Mouse (Mus musculus) midbrain, embryonic 13.5 days (tissue): ENCODE measurements around the gene Chsy1. TPM values are rescaled to one million over a fixed set of nuclear protein-coding genes. Genes with fewer than 3 reads are reported as not detected.

Experiments used
- ATAC-seq: fragments of 200-750 bp; cut with Nextera tagmentation; 2 replicates; pipeline ENCODE4 v1.8.0; 2017; ENCODE audit warnings: mild to moderate bottlenecking, moderate TSS enrichment, moderate library complexity
- H3K27ac ChIP-seq: fragments of 300-500 bp; sonication (generic); 2 replicates; pipeline ENCODE4 v1.5.1; 2015; ENCODE audit warnings: inconsistent platforms, mild to moderate bottlenecking, moderate library complexity
- H3K27me3 ChIP-seq: fragments of 300-500 bp; sonication (generic); 2 replicates; pipeline ENCODE4 v1.6.1; 2015; ENCODE audit warnings: mild to moderate bottlenecking, inconsistent platforms
- H3K36me3 ChIP-seq: fragments of 300-500 bp; sonication (generic); 2 replicates; pipeline ENCODE4 v1.6.1; 2015; ENCODE audit warnings: mild to moderate bottlenecking, inconsistent platforms
- H3K4me1 ChIP-seq: fragments of 300-500 bp; sonication (generic); replicated peaks from 2 replicates; pipeline ENCODE4 v1.6.1; 2015; ENCODE audit warnings: inconsistent platforms
- H3K4me2 ChIP-seq: fragments of 300-500 bp; sonication (generic); replicated peaks from 2 replicates; pipeline ENCODE4 v1.6.1; 2015; ENCODE audit warnings: moderate library complexity, mild to moderate bottlenecking, inconsistent platforms
- H3K4me3 ChIP-seq: fragments of 300-500 bp; sonication (generic); replicated peaks from 2 replicates; pipeline ENCODE4 v1.5.1; 2015; ENCODE audit warnings: mild to moderate bottlenecking, inconsistent platforms
- H3K9ac ChIP-seq: fragments of 300-500 bp; sonication (generic); replicated peaks from 2 replicates; pipeline ENCODE4 v1.6.1; 2015; ENCODE audit warnings: mild to moderate bottlenecking, inconsistent platforms
- H3K9me3 ChIP-seq: fragments of 300-500 bp; sonication (generic); 2 replicates; pipeline ENCODE4 v1.6.1; 2016; ENCODE audit warnings: mild to moderate bottlenecking, inconsistent platforms
- WGBS: fragments of 180-500 bp; shearing (Covaris S2); methylation state at CpG from one replicate; pipeline ENCODE4 v1.1.7; 2015; 5-methylcytosine and 5-hydroxymethylcytosine counted together
- polyA plus RNA-seq: library from polyadenylated mRNA; unstranded; fragments of >200 nt; fragmentation: Nextera tagmentation; extraction: Ambion mirVana; gene quantifications from 2 replicates; pipeline ENCODE4 v1.2.1, GENCODE M21; 2015

Chsy1 gene
- polyA plus RNA-seq, 1 experiment from 2014 or later: 11.1 TPM

DNA sequence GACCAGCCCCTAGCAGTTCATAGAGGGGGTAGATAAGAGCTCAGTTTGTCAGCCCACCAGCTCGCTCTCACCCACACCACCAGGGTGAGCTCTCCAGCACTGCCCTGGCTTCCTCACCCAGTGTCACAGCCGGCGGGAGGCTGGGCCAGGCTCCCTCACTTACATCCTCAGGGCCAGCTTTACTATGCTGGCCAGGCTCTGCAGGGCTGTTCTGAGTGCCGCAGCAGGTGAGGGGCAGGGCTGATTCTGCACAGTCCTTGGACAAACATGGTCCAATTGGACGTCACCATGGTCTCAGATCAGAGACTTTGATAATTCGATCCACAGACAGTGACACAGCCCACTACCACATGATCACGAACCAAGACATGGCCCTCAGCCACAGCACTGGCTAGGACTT is 17.8 kb upstream of the Chsy1 start:
- H3K4me3 ChIP-seq: no peak overlapping the region
- H3K27me3 ChIP-seq: no peaks in the 10 kb centered on the region
- no peak overlapping the region for H3K27ac ChIP-seq
- peaks cover 66% of the 10 kb centered on the region for H3K36me3 ChIP-seq
- H3K4me1 ChIP-seq: no peaks in the 10 kb centered on the region
- no peak overlapping the region for H3K9ac ChIP-seq
- H3K9me3 ChIP-seq: no peaks in the 10 kb centered on the region
- ATAC-seq: peak; percentile 37; the same call in 1 of the 2 replicates
- no peak overlapping the region for H3K4me2 ChIP-seq
- 89% methylated on average over 7 of the region's 7 CpGs for WGBS

DNA sequence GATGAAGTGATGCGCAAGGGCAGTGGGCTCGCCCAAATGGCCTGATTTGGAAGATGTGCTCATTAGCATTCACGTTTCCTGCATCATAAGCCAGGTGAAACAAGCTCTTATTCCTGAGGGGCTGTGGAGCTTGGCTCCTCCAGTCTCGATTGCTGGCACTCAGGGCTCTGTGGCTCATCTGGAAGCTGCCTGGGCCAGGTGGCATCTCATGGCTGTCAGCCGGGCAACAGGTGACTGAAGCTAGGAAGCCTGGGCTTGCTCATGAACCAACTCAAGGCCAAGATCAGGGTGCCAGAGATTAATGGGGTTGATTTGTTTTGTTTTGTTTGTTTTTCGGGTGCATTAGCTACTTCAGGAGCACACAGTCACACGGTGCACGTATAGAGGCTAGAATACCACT is 16.7 kb upstream of the Chsy1 start:
- ATAC-seq: no peak
- H3K4me2 ChIP-seq: no peak overlapping the region
- no peaks in the 10 kb centered on the region for H3K27me3 ChIP-seq
- H3K4me1 ChIP-seq: no peaks in the 10 kb centered on the region
- no peak overlapping the region for H3K4me3 ChIP-seq
- H3K36me3 ChIP-seq: peaks cover 55% of the 10 kb centered on the region
- H3K9me3 ChIP-seq: no peaks in the 10 kb centered on the region
- 88% methylated on average over 8 of the region's 8 CpGs for WGBS
- H3K27ac ChIP-seq: no peak overlapping the region
- H3K9ac ChIP-seq: no peak overlapping the region

DNA sequence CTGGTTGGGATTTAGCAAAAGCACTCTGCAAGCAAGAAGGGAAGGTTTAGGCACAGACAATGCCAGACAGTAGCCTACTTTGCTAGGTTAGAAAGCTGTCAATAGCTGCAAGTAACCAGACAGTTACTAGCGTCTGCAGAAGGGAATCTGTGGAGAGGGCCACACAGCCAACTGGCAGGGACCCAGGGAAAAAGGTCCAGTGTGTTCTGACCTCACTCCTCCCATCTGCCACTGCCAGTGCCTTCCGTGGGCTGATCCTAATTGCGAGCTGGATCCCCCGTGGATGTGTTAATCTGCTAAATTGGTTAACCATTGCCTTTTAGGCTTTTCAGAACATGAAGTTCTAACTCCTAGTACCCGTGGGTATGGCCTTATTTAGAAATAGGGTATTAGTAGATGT is 15.2 kb upstream of the Chsy1 start:
- H3K9me3 ChIP-seq: no peaks in the 10 kb centered on the region
- 75% methylated on average over 5 of the region's 5 CpGs for WGBS
- no peaks in the 10 kb centered on the region for H3K27me3 ChIP-seq
- no peak overlapping the region for H3K4me2 ChIP-seq
- no peak overlapping the region for H3K4me3 ChIP-seq
- H3K27ac ChIP-seq: no peak overlapping the region
- no peak for ATAC-seq
- H3K36me3 ChIP-seq: peaks cover 41% of the 10 kb centered on the region
- no peak overlapping the region for H3K9ac ChIP-seq
- no peaks in the 10 kb centered on the region for H3K4me1 ChIP-seq

DNA sequence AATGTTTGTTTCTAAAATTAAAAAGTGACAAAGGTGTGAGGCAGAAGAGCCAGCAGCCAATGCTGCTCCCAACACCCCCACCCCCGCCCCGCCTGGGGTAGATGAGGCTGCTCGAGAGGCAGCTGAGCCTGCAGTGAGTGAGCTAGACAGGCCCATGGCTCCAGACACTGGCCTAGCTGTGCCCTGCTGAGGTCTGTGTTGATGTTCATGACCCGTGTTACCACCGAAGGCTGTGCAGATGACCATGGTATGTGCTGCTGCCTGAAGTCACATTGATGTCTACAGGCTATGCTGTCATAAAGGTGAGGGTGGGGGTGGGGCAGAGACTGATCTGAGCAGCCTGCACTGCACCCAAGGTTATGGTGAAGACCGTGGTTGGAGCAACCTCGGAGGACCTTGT is 10.5 kb upstream of the Chsy1 start:
- Histone ChIP-seq H3K4me3 (no peak overlapping the region), H3K4me2 (no peak overlapping the region), H3K27me3 (no peaks in the 10 kb centered on the region), H3K27ac (no peak overlapping the region), H3K4me1 (no peaks in the 10 kb centered on the region), H3K36me3 (0 out of 2 replicates have a peak, but pooled peaks cover under 1% of the 10 kb centered on the region), H3K9ac (no peak overlapping the region), H3K9me3 (no peaks in the 10 kb centered on the region)
- WGBS: 83% methylated on average over 7 of the region's 7 CpGs
- peak; percentile 20; the same call in 1 of the 2 replicates for ATAC-seq

DNA sequence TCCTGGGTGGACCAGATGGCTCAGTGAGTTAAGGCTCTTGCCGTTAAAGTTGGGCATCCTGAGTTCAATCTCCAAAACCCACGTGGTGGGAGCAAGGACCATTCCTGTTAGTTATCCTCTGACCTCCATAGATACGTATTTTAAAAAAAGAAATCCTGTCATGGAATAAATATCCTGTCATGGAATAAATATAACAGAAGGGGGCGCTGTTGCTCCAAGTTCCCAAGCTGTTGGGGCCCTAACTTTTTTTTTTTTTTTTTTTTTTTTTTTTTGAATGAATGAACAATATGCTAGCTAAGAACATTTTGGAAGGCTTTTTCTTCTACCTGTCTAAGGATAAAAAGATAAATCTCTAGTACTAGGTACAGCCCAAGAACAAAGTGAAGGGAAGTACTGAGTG is 7.4 kb upstream of the Chsy1 start:
- no peak overlapping the region for H3K9ac ChIP-seq
- H3K27me3 ChIP-seq: peaks cover 2% of the 10 kb centered on the region; the same call in 1 of the 2 replicates
- no peak overlapping the region for H3K4me2 ChIP-seq
- H3K4me3 ChIP-seq: no peak overlapping the region
- no peak for ATAC-seq
- no peaks in the 10 kb centered on the region for H3K9me3 ChIP-seq
- H3K27ac ChIP-seq: no peak overlapping the region
- 6% methylated on average over 4 of the region's 4 CpGs for WGBS
- H3K36me3 ChIP-seq: no peaks in the 10 kb centered on the region
- H3K4me1 ChIP-seq: no peaks in the 10 kb centered on the region

DNA sequence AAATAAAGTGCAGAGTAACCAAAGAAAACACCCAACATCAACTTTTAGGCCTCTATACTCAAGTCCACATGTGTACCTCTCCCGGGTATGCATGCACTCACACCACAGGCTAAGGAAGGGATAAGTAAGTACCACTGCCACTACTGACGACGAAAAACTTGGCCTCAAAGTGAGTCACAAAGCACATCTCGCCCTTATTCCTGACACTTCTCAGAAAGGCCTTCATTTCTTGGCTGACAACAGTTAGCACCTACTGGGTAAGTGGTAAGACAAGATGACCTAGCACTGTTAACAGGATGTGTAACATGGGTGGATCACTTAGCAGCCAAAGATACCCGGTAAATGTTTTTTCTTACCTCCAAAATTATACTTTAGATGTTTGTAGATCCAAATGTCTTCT is 4.8 kb upstream of the Chsy1 start:
- WGBS: 88% methylated on average over 5 of the region's 5 CpGs
- Histone ChIP-seq H3K9me3 (no peaks in the 10 kb centered on the region), H3K4me1 (0 out of 2 replicates have a peak, but pooled peaks cover 6% of the 10 kb centered on the region)

GRCm38 (mm10) chr7:66105771-66106170 is 3.5 kb upstream of the Chsy1 start:
- 67% methylated on average over 4 of the region's 4 CpGs for WGBS
- ATAC-seq: no peak
- H3K9ac ChIP-seq: no peak overlapping the region
- H3K36me3 ChIP-seq: no peaks in the 10 kb centered on the region
- no peaks in the 10 kb centered on the region for H3K9me3 ChIP-seq
- peaks cover 9% of the 10 kb centered on the region; the same call in 1 of the 2 replicates for H3K27me3 ChIP-seq
- no peak overlapping the region for H3K4me2 ChIP-seq
- no peak overlapping the region for H3K4me3 ChIP-seq
- H3K27ac ChIP-seq: no peak overlapping the region
- peaks cover 11% of the 10 kb centered on the region for H3K4me1 ChIP-seq

More for the DNA sequence above, 4.8 kb upstream of the Chsy1 start:
- Histone ChIP-seq H3K27me3 (peaks cover 9% of the 10 kb centered on the region; the same call in 1 of the 2 replicates), H3K27ac (no peak overlapping the region), H3K9ac (no peak overlapping the region), H3K4me3 (no peak overlapping the region), H3K4me2 (no peak overlapping the region), H3K36me3 (no peaks in the 10 kb centered on the region)
- no peak for ATAC-seq

GRCm38 (mm10) chr7:66106581-66107056 is 2.7 kb upstream of the Chsy1 start:
- no peak for ATAC-seq
- Histone ChIP-seq H3K27ac (no peak overlapping the region), H3K36me3 (no peaks in the 10 kb centered on the region), H3K9me3 (no peaks in the 10 kb centered on the region), H3K9ac (no peak overlapping the region), H3K4me2 (no peak overlapping the region), H3K4me3 (no peak overlapping the region), H3K27me3 (peaks cover 9% of the 10 kb centered on the region; the same call in 1 of the 2 replicates), H3K4me1 (peaks cover 19% of the 10 kb centered on the region)
- WGBS: 78% methylated on average over 7 of the region's 7 CpGs

DNA sequence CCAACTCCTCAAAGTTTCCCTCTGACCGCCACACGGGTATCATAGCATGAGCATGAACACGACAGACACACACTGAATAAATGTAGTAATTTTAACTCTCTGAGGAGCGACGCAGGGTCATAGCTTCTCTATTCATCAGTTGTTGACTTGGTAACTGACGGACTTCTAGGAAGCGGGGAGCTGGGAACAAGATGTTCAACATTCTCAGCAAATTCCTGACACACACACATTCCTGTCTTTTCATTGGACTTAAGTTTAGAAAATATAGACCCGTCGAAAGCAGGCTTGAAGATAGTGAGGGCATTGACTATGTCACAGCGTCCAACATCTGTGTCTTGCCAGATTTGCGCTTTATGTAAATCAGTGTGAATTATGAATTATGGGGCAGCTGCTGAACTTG is 2.1 kb upstream of the Chsy1 start:
- H3K4me1 ChIP-seq: peaks cover 25% of the 10 kb centered on the region
- no peaks in the 10 kb centered on the region for H3K36me3 ChIP-seq
- ATAC-seq: no peak
- H3K9ac ChIP-seq: no peak overlapping the region
- H3K9me3 ChIP-seq: no peaks in the 10 kb centered on the region
- peaks cover 9% of the 10 kb centered on the region; the same call in 1 of the 2 replicates for H3K27me3 ChIP-seq
- H3K27ac ChIP-seq: no peak overlapping the region
- no peak overlapping the region for H3K4me3 ChIP-seq
- no peak overlapping the region for H3K4me2 ChIP-seq
- WGBS: 85% methylated on average over 11 of the region's 11 CpGs

DNA sequence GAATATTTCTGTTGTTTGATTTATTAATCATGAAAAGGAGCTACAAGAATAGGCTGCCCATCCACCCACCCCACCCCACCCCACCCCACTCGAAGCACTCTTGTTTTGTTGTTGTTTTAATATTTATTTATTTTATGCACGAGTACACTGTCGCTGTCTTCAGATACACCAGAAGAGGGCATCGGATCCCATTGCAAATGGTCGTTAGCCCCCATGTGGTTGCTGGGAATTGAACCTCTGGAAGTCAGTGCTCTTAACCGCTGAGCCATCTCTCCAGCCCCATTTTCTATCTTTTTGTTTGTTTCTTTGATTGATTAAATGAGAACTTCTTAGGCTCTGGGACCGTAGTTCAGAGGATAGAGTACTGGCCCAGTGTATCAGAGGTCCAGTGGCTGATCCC is 1.4 kb upstream of the Chsy1 start:
- no peaks in the 10 kb centered on the region for H3K9me3 ChIP-seq
- H3K36me3 ChIP-seq: no peaks in the 10 kb centered on the region
- WGBS: 13% methylated on average over 7 of the region's 7 CpGs
- H3K9ac ChIP-seq: no peak overlapping the region
- H3K4me1 ChIP-seq: peaks cover 30% of the 10 kb centered on the region
- H3K4me2 ChIP-seq: no peak overlapping the region
- no peak for ATAC-seq
- H3K27ac ChIP-seq: no peak overlapping the region
- H3K27me3 ChIP-seq: peaks cover 9% of the 10 kb centered on the region; the same call in 1 of the 2 replicates
- H3K4me3 ChIP-seq: no peak overlapping the region

- peak overlapping the region; percentile 95 for H3K27ac ChIP-seq
Observed at GRCm38 (mm10) chr7:66109855-66110635, 730 bp downstream of the Chsy1 start.

DNA sequence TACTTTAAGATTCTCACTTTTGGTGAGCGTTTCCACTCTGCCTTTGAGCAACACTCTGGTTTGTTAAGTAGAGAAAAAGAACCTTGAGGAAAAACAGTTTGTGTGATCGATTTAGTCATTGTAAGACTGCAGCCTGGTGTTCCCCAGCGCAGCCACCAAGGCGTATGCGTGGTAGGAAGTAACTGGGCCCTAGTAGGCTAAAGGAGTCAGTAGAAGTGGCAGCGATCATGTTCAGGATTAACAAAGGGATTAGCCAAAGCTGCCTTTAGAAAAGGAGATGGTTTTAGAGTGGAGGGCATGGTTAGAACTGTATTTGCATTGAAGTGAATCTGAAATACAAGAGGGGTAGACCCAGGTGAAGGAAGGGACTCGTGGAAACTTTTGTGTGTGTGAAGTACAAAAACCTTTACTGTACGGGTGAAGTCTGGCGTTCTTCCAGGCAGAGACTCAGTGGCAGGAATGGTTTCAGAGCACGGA is 1.4 kb downstream of the Chsy1 start:
- H3K27ac ChIP-seq: peak overlapping the region; percentile 95
- peak overlapping the region; percentile 97 for H3K9ac ChIP-seq
- no peaks in the 10 kb centered on the region for H3K9me3 ChIP-seq
- WGBS: under 1% methylated on average over 10 of the region's 10 CpGs
- no peak for ATAC-seq
- no peaks in the 10 kb centered on the region for H3K36me3 ChIP-seq
- peak overlapping the region; percentile 93 for H3K4me3 ChIP-seq
- H3K27me3 ChIP-seq: peaks cover 9% of the 10 kb centered on the region; the same call in 1 of the 2 replicates
- peaks cover 51% of the 10 kb centered on the region for H3K4me1 ChIP-seq
- H3K4me2 ChIP-seq: peak overlapping the region; percentile 95

More at GRCm38 (mm10) chr7:66109855-66110635, 730 bp downstream of the Chsy1 start:
- Histone ChIP-seq H3K4me3 (peak overlapping the region; percentile 93), H3K27me3 (peaks cover 9% of the 10 kb centered on the region; the same call in 1 of the 2 replicates), H3K4me2 (peak overlapping the region; percentile 95), H3K9ac (peak overlapping the region; percentile 97), H3K9me3 (no peaks in the 10 kb centered on the region), H3K4me1 (peaks cover 45% of the 10 kb centered on the region), H3K36me3 (no peaks in the 10 kb centered on the region)
- under 1% methylated on average over 72 of the region's 77 CpGs for whole genome bisulfite sequencing
- ATAC-seq: peak; percentile 72
